Mouse (Mus musculus) forebrain, embryonic 14.5 days (tissue): ENCODE data around the gene Wnt7b. TPM values are rescaled to one million over a fixed set of nuclear protein-coding genes. Genes with fewer than 3 reads are reported as not detected.

Source experiments
- ATAC-seq: fragments of 200-750 bp; cut with Nextera tagmentation; 2 replicates; pipeline ENCODE4 v1.8.0; 2017; ENCODE audit warnings: mild to moderate bottlenecking, moderate library complexity
- DNase-seq: peaks from one replicate; pipeline ENCODE4 v3.0.0-alpha.2; 2015; ENCODE audit warnings: low spot score
- H3K27ac ChIP-seq: fragments of 300-500 bp; sonication (generic); 2 replicates; pipeline ENCODE4 v1.5.1; 2014; ENCODE audit warnings: low read depth, mild to moderate bottlenecking, control low read depth, low read length, moderate library complexity
- H3K27me3 ChIP-seq: fragments of 300-500 bp; sonication (generic); replicated peaks from 2 replicates; pipeline ENCODE4 v1.6.1; 2014; ENCODE audit warnings: low read length, control low read depth, mixed read lengths; ENCODE audit not compliant: control insufficient read depth, insufficient read depth
- H3K36me3 ChIP-seq: fragments of 300-500 bp; sonication (generic); 2 replicates; pipeline ENCODE4 v1.6.1; 2014; ENCODE audit warnings: low read length, control low read depth; ENCODE audit not compliant: control insufficient read depth, insufficient read depth
- H3K4me1 ChIP-seq: fragments of 300-500 bp; sonication (generic); 2 replicates; pipeline ENCODE4 v1.6.1; 2014; ENCODE audit warnings: antibody characterized with exemption, low read length, control low read depth; ENCODE audit not compliant: control insufficient read depth, insufficient read depth
- H3K4me2 ChIP-seq: fragments of 300-500 bp; sonication (generic); 2 replicates; pipeline ENCODE4 v1.6.1; 2014; ENCODE audit warnings: mild to moderate bottlenecking, control low read depth, low read length
- H3K4me3 ChIP-seq: fragments of 300-500 bp; sonication (generic); 2 replicates; pipeline ENCODE4 v1.5.1; 2014; ENCODE audit warnings: low read depth, low read length, control low read depth
- H3K9ac ChIP-seq: fragments of 300-500 bp; sonication (generic); 2 replicates; pipeline ENCODE4 v1.6.1; 2014; ENCODE audit warnings: mild to moderate bottlenecking, low read length, control low read depth, moderate library complexity
- H3K9me3 ChIP-seq: fragments of 300-500 bp; sonication (generic); replicated peaks from 2 replicates; pipeline ENCODE4 v1.6.1; 2016; ENCODE audit warnings: low read length, control low read depth, mixed read lengths; ENCODE audit not compliant: control insufficient read depth
- WGBS: fragments of 180-500 bp; shearing (Covaris S2); extraction: QIAGEN DNeasy Blood & Tissue Kit; methylation state at CpG from one replicate; pipeline ENCODE4 v1.1.7; 2014; 5-methylcytosine and 5-hydroxymethylcytosine counted together
- polyA plus RNA-seq: library from polyadenylated mRNA; unstranded; fragments of >200 nt; fragmentation: Nextera tagmentation; extraction: Ambion mirVana; gene quantifications from 2 replicates; pipeline ENCODE4 v1.2.1, GENCODE M21; 2014

Wnt7b gene
- polyA plus RNA-seq, 1 experiment from 2014 or later, result 73.4 TPM

DNA sequence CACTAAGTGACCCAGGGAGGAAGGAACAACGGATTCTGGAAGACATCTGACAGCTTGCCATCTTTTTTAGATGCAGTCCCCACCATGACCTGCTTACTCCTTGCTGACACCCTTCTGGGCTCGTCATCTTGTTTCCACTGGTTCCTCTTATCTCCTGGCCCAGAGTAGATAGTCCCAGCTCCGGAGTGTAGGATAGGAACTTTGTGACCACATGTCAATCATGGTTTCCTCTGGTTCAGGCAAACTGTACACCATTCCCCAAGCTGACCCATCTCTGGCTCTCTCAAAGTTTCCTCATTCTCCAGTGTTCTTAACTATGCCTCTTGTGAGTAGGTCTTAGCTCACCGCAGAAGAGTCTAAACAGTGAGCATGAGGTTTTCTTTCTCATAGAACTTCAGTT lies 10.4 kb upstream of the Wnt7b start:
- no peaks in the 10 kb centered on the region for H3K9me3 ChIP-seq
- no peaks in the 10 kb centered on the region for H3K27me3 ChIP-seq
- WGBS, result 84% methylated on average over 4 of the region's 4 CpGs
- no peak for DNase-seq
- H3K4me2 ChIP-seq, result no peak overlapping the region
- no peaks in the 10 kb centered on the region for H3K4me1 ChIP-seq
- H3K4me3 ChIP-seq, result no peak overlapping the region
- H3K36me3 ChIP-seq, result no peaks in the 10 kb centered on the region
- no peak overlapping the region for H3K27ac ChIP-seq
- H3K9ac ChIP-seq, result no peak overlapping the region
- ATAC-seq, result no peak

DNA sequence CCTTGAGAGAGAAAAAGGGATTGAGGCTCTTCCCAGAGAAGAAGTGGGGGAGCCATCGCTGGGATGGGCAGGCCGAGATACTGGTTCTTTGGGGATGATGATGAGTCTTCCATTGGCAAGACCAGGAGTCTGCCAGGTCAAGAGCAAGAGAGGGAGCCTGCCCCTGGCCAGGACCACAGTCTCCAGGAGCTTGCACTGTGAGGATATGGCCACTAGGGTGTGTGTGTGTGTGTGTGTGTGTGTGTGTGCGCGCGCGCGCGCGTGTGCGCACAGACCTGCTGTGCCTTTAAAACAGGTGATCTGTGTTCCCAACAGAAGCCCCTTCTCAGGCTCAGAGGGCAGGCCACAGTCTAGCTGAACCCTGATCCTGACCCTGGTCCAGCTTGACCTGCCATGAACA lies 8.6 kb upstream of the Wnt7b start:
- no peaks in the 10 kb centered on the region for H3K36me3 ChIP-seq
- no peak overlapping the region for H3K4me3 ChIP-seq
- no peaks in the 10 kb centered on the region for H3K9me3 ChIP-seq
- H3K4me1 ChIP-seq, result no peaks in the 10 kb centered on the region
- no peak overlapping the region for H3K9ac ChIP-seq
- ATAC-seq (no peak), DNase-seq (no peak)
- H3K27me3 ChIP-seq, result no peaks in the 10 kb centered on the region
- H3K27ac ChIP-seq, result no peak overlapping the region
- 93% methylated on average over 10 of the region's 10 CpGs for WGBS
- no peak overlapping the region for H3K4me2 ChIP-seq

DNA sequence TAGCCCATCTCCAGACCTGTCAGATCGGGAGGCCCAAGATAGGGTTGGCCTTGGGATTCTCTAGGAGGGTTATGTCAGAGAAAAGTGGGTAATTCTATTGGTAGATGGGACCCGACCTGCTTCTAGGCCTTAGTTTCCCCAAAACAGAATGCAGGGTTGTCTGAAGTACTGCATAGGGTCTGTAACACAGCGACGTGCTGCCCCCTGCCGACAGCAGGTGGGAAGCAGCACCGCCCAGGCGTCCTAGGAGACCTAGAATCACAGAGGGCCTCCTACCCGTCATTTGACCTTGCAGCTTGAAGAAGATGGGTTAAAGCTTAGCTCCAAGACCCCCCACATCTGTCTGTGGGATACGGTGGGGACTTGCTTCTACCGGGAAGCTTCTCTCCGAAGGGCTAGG lies 1.2 kb upstream of the Wnt7b start:
- Histone ChIP-seq H3K27me3 (peaks cover 17% of the 10 kb centered on the region; the same call in 1 of the 2 replicates), H3K27ac (no peak overlapping the region), H3K9me3 (no peaks in the 10 kb centered on the region), H3K4me3 (no peak overlapping the region), H3K36me3 (no peaks in the 10 kb centered on the region), H3K4me1 (peaks cover 3% of the 10 kb centered on the region), H3K9ac (no peak overlapping the region), H3K4me2 (no peak overlapping the region)
- peak; percentile 85 for ATAC-seq
- 4% methylated on average over 11 of the region's 11 CpGs for WGBS
- DNase-seq, result peak; percentile 87

DNA sequence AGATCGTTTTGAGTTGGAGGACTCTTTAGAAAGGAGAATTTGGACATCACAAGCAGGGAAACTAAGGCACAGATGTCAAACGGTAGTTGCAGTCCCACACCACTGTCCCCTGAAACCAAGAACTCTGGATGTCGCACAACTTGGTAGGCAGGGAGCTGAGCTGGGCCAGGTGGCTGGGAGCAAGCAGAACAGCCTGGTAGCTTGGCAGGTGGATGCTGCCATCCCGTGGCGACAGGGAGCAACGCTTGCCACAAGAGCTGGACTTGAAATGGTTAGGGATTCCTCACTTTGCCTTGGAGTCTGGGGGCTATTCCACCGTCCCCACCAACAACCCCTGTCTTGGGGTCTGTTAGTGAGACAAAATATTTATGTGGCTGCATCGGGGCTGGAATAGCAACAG lies 751 bp upstream of the Wnt7b start:
- Histone ChIP-seq H3K27ac (no peak overlapping the region), H3K4me2 (peak overlapping the region; percentile 96), H3K27me3 (peaks cover 18% of the 10 kb centered on the region; the same call in 1 of the 2 replicates), H3K4me1 (peaks cover 3% of the 10 kb centered on the region), H3K9ac (no peak overlapping the region), H3K36me3 (no peaks in the 10 kb centered on the region), H3K4me3 (no peak overlapping the region), H3K9me3 (no peaks in the 10 kb centered on the region)
- ATAC-seq (peak; percentile 85), DNase-seq (peak; percentile 94)
- WGBS, result 0% methylated on average over 8 of the region's 8 CpGs

DNA sequence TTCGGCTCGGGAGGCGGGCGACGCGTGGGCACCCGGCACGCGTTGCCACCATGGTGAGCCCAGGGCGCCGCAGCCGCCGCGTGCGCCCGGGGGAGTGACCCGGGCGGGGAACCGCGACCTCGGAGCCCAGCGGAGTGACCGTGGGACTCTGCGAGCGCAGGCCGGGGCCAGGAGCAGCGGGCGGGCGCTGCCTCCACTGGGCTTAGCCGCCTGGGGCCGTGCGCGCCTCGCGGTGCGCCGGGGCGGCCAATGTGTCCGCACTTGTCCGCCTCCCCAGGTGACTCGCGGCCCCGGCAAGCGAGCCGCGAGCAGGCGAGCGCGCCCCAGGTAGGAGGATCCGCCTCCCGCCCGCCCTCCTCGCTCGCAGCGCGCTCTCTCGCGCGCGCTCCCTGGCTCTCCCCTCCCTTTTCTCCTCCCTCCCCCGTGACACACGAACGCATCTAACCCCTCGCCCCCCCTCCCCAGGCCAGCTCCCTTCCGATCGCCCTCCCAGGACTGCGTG lies 659 bp downstream of the Wnt7b start:
- H3K9ac ChIP-seq, result peak overlapping the region; percentile 83
- WGBS, result under 1% methylated on average over 55 of the region's 67 CpGs
- H3K4me3 ChIP-seq, result peak overlapping the region; percentile 69
- peaks cover 12% of the 10 kb centered on the region for H3K4me1 ChIP-seq
- H3K36me3 ChIP-seq, result no peaks in the 10 kb centered on the region
- H3K4me2 ChIP-seq, result peak overlapping the region; percentile 96
- ATAC-seq, result no peak
- H3K9me3 ChIP-seq, result no peaks in the 10 kb centered on the region
- DNase-seq, result peak; percentile 49
- H3K27ac ChIP-seq, result peak overlapping the region; percentile 72
- peaks cover 29% of the 10 kb centered on the region for H3K27me3 ChIP-seq

DNA sequence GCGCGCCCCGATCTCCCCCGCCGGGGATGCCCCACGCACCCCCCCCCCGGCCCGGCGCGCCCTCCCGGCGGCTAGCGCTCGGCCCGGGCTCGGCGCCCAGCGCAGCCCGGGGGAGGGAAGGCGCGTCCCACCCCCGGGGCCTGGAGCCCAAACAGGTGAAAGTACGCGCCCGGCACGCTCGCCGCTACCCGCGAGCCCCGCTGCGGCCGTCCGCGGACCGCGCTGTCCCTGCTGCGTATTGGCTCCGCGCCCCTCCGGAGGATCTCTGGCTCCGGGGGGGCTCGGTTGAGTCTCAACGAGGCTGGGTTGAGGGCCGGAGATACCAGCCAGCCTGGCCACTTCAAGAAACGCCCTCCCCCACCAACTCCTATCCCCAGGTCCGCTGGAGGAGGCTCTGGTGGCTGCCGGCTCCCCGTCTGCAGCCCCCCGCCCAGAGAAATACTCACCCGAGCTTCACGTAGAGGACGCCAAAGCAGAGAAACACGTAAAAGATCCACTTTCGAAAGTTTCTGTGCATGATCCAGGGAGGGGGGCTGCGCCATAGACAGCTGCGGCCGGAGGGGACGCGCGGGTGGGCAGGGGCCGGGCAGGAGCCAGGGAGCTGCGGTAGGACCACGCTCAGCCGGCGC lies 1.2 kb downstream of the Wnt7b start:
- DNase-seq (peak; percentile 41), ATAC-seq (no peak)
- no peaks in the 10 kb centered on the region for H3K9me3 ChIP-seq
- peak overlapping the region; percentile 96 for H3K4me2 ChIP-seq
- H3K4me1 ChIP-seq, result peaks cover 18% of the 10 kb centered on the region
- under 1% methylated on average over 43 of the region's 66 CpGs for WGBS
- peak overlapping the region; percentile 83 for H3K9ac ChIP-seq
- peak overlapping the region; percentile 69 for H3K4me3 ChIP-seq
- H3K36me3 ChIP-seq, result no peaks in the 10 kb centered on the region
- H3K27ac ChIP-seq, result peak overlapping the region; percentile 72
- H3K27me3 ChIP-seq, result peaks cover 29% of the 10 kb centered on the region

DNA sequence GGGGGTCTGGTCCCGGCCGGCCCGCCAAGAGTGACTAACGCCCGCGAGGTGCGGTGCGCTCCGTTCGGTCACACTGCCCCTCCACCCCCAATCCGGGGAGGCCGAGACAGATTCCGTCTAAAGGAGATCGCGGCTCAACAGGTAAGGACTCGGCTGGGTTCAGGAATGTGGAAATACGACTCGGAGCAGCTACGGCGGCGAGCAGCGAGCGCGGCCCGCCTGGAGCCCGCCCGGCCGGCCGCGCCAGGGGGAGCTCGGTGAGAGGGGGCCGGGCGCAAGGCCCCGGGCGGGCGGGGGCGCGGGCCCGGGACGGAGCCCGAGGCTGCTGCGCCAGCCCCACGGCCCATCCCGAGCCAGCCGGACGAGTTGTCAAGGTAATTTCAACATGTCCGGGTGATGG lies 1.8 kb downstream of the Wnt7b start:
- H3K4me2 ChIP-seq, result peak overlapping the region; percentile 96
- H3K9me3 ChIP-seq, result no peaks in the 10 kb centered on the region
- WGBS, result under 1% methylated on average over 20 of the region's 47 CpGs
- H3K4me1 ChIP-seq, result peaks cover 22% of the 10 kb centered on the region
- H3K4me3 ChIP-seq, result peak overlapping the region; percentile 69
- no peak for DNase-seq
- peaks cover 29% of the 10 kb centered on the region for H3K27me3 ChIP-seq
- no peaks in the 10 kb centered on the region for H3K36me3 ChIP-seq
- no peak for ATAC-seq
- H3K9ac ChIP-seq, result peak overlapping the region; percentile 83
- H3K27ac ChIP-seq, result peak overlapping the region; percentile 72

DNA sequence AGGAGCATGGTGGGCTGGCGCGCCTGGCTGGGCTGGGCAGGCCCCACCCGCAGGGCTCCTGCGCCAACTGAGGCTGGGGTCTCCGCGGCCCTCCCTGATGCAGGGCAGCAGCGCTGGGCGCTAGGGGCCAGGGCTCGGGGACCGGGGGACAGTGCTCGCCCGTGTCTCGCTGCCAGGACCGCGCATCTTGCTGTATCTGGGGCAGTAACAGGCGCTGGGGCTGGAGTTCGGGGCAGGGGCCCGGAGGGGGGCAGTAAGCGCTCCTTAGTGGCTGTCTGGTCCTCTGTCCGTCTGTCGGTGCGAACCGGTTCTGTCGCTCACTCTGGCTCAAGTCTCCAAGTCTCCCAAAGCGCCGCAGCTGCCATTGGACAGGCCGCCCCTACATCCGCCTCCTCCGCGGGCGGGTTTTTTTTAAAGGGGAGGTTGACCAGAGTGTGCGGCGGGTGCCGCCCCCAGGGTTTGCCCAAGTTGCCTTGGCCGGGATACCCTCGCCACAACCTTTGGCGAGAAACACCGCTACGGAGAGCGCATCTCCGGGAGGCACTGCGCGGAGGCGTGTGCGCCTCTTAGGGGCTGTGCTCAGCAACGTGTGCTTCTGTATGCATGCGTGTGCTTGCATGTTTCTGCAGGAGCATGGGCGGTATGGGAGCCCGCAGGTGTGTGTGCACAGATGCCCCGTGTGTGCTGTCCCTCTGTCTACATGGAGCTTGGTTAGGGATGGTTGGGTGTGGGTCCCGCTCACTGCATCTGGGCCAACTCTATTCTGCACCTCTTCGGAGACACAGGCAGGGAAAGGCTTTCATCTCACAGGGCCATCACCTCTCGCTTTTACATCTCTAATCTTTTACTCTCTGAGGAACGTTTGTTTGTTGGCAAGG lies 4.5 kb downstream of the Wnt7b start:
- Histone ChIP-seq H3K4me1 (peaks cover 26% of the 10 kb centered on the region), H3K9ac (peak overlapping the region; percentile 76), H3K27me3 (peaks cover 29% of the 10 kb centered on the region), H3K4me3 (peak overlapping the region; percentile 69), H3K4me2 (peak overlapping the region; percentile 96), H3K9me3 (no peaks in the 10 kb centered on the region), H3K36me3 (no peaks in the 10 kb centered on the region), H3K27ac (peak overlapping the region; percentile 72)
- under 1% methylated on average over 53 of the region's 54 CpGs for WGBS
- DNase-seq, result peak; percentile 67
- peak; percentile 35; the same call in 1 of the 2 replicates for ATAC-seq
